Mouse (Mus musculus) C2C12 (cell line): ENCODE measurements around the gene Creld2. TPM values are rescaled to one million over a fixed set of nuclear protein-coding genes. Genes with fewer than 3 reads are reported as not detected.

Source experiments
- H3K27me3 ChIP-seq: one replicate; pipeline ENCODE4 v1.6.1; 2011; ENCODE audit not compliant: control insufficient read depth, insufficient read depth, insufficient read length
- H3K36me3 ChIP-seq: one replicate; pipeline ENCODE4 v1.6.1; 2011; ENCODE audit not compliant: control insufficient read depth, insufficient read depth
- H3K4me3 ChIP-seq: one replicate; pipeline ENCODE4 v1.5.1; 2011; ENCODE audit warnings: mild to moderate bottlenecking, control low read depth; ENCODE audit not compliant: poor library complexity, insufficient read depth, severe bottlenecking
- H3K79me2 ChIP-seq: one replicate; pipeline ENCODE4 v1.6.1; 2011; ENCODE audit not compliant: control insufficient read depth, insufficient read depth
- H3K79me3 ChIP-seq: one replicate; pipeline ENCODE4 v1.6.1; 2011; ENCODE audit warnings: low read depth, control low read depth
- H3ac ChIP-seq: one replicate; pipeline ENCODE3; 2011; ENCODE audit warnings: low read depth; ENCODE audit not compliant: control insufficient read depth, insufficient read length
- CEBPB ChIP-seq: IDR thresholded peaks from one replicate; pipeline ENCODE4 v1.6.1; 2011; ENCODE audit warnings: low read depth, mild to moderate bottlenecking, control low read depth, moderate library complexity
- CTCF ChIP-seq: IDR thresholded peaks from one replicate; pipeline ENCODE4 v1.5.1; 2011; ENCODE audit not compliant: control insufficient read depth, insufficient read depth, insufficient read length
- FOSL1 ChIP-seq: IDR thresholded peaks from one replicate; pipeline ENCODE4 v1.8.0; 2011; ENCODE audit warnings: mild to moderate bottlenecking, low read length; ENCODE audit not compliant: poor library complexity, insufficient read depth, severe bottlenecking
- MAX ChIP-seq: IDR thresholded peaks from one replicate; pipeline ENCODE4 v1.6.1; 2011; ENCODE audit warnings: mild to moderate bottlenecking, control low read depth
- MYOD1 ChIP-seq: IDR thresholded peaks from one replicate; pipeline ENCODE4 v1.6.1; 2011; ENCODE audit warnings: low read depth; ENCODE audit not compliant: control insufficient read depth, insufficient read length
- MYOG ChIP-seq: IDR thresholded peaks from one replicate; pipeline ENCODE4 v1.6.1; 2011; ENCODE audit not compliant: control insufficient read depth, insufficient read length; ENCODE audit errors: extremely low read depth
- USF1 ChIP-seq: IDR thresholded peaks from one replicate; pipeline ENCODE4 v1.6.1; 2011; ENCODE audit warnings: low read depth, mild to moderate bottlenecking, control low read depth, moderate library complexity
- polyA plus RNA-seq: library from polyadenylated mRNA; unstranded; fragments of >200 nt; fragmentation: generic; extraction: Trizol; gene quantifications from one replicate; pipeline ENCODE4 v1.2.1, GENCODE M21; 2012; ENCODE audit warnings: missing spikeins

The Creld2 gene
- polyA plus RNA-seq, 1 experiment, result 107 TPM

DNA sequence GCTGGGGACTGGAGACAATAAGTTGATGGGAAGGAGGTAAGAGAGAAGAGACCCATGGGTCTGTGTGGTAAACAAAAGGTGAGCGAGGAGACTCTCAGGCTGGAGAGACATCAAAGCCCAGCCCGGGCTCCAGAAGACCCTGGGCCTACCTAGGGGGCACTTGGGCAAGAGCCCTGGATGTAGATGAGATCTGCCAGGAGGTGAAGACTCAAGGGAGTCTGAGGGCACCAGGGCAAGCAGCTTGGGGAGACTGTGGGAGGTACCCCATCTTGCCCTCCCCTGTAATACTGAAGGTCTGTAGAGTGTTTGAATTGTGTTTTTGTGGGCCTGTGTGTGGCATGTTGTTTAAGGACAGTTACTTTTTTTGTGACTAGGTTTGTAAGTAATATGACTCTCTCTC, 39.3 kb downstream of the Creld2 start:
- Histone ChIP-seq H3K27me3 (no peaks in the 10 kb centered on the region), H3K79me2 (peaks cover 15% of the 10 kb centered on the region), H3K36me3 (peaks cover 5% of the 10 kb centered on the region), H3K4me3 (no peak overlapping the region), H3ac (no peak overlapping the region), H3K79me3 (peaks cover 9% of the 10 kb centered on the region)
- TF ChIP-seq FOSL1 (no peak), CTCF (no peak), CEBPB (no peak), MYOG (no peak), MYOD1 (no peak), USF1 (no peak), MAX (no peak)

DNA sequence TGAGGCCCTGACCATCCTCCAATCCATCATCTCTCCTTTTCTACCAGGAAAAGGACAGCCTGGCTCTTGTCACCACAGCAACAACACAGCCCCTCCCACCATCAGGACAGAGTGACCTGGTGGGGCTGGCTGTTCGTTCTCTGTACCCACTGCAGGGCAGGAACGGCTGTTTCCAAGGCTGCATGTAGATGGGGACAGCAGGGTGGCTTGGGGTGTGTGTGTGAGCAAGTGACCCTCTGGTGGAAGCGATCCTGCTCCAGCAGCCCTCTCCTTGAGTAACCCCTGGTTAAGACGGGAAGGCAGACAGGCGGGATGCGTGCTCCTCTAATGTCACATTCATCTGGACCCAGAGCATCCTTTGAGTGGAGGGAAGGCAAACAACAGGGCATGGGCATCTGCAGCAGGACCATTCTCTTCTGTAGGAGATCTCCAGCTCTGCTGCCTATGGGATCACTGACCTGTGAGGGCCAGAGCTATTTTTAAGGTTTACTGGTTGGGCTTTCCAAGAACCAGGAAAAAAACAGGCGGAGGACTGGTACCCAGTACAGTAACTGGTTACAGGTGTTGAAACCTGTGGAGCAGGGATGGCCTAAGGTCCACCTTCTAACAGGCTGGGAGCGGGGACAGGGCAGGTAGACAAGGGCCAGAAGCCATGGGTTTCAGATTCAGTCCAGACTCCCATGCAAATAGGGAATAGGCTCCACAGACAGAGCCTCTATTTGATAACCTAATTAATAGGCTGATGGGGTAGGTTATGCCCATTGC, 39.9 kb downstream of the Creld2 start:
- TF ChIP-seq FOSL1 (no peak), USF1 (no peak), CEBPB (no peak), MYOD1 (no peak), MAX (no peak), MYOG (no peak), CTCF (no peak)
- Histone ChIP-seq H3K79me2 (peaks cover 22% of the 10 kb centered on the region), H3K79me3 (peaks cover 16% of the 10 kb centered on the region), H3K36me3 (peaks cover 9% of the 10 kb centered on the region), H3K4me3 (no peak overlapping the region), H3K27me3 (no peaks in the 10 kb centered on the region), H3ac (no peak overlapping the region)

DNA sequence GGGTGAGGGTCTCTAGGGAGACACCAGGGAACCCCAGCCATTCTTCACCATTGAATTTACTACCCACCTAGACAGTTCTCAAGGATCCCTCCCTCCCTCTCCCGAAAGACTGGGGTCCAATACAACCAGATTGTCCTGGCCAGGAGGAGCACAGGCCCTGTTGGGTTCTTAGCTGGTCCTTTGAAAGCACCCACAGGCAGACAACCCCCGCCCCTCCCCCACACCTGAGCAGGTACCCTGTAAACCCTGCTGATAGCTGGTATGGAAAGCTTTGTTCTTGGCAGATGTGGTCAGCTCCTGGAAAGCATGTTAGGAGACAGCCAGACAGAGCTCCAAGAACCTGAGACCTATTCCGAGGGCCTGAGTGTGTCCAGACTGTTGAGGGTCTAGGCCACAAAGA, 41.3 kb downstream of the Creld2 start:
- H3K27me3 ChIP-seq, result no peaks in the 10 kb centered on the region
- peaks cover 23% of the 10 kb centered on the region for H3K36me3 ChIP-seq
- no peak overlapping the region for H3K4me3 ChIP-seq
- H3ac ChIP-seq, result no peak overlapping the region
- peaks cover 36% of the 10 kb centered on the region for H3K79me2 ChIP-seq
- TF ChIP-seq CEBPB (no peak), MAX (no peak)
- H3K79me3 ChIP-seq, result peaks cover 29% of the 10 kb centered on the region

DNA sequence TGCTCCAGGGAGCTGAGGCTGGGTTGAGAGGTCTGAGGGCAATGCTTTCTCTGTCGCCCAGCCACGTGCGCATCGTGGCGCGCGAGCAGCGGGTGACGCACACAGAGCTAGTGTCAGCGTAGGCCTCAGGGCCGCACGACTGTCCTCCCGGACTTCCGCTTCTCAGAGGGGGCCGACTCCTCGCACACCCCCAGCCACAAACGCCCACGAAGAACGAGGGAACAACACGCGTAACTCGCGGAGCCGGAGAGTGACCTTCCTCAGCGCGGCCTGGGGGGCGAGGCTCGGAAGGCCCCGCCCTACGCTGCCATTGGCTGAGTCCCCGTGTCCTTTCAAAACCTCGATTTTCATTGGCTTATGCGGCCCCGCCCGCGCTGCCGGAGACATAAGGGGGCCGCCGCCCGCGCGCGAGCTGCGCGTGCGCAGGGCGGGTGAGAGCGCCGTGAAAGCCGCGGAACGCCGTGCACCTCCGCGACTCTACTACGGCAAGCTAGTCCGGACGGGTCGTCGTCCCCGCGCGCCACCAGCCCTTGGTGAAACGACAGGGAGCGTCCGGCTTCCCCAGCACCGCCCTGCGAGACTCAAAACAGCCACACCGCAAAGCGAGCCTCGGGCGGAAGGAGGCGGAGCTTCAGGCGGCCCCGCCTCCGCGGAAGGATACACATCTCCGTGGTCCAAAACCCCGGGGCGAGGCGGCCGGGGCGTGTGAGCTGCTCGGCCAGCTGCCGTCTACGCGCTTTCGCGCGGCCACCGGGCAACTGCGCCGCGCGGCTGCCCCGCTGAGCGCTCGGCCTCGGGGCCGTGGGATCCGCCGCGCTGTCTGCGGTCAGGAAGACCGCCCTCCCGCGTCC, 42.6 kb downstream of the Creld2 start, which contains the start of gene Pim3:
Pim3 (plus strand) TSS at position 415 of the 851 bp plus-strand sequence.
- Histone ChIP-seq H3K4me3 (peak within 1 kb of the TSS; percentile 95), H3K36me3 (peaks cover 35% of the 10 kb centered on the region), H3ac (peak within 1 kb of the TSS; percentile 98), H3K79me2 (peaks cover 47% of the 10 kb centered on the region), H3K27me3 (no peaks in the 10 kb centered on the region), H3K79me3 (peaks cover 29% of the 10 kb centered on the region)
- TF ChIP-seq CEBPB, result no peak
- TF ChIP-seq CTCF, result no peak
- TF ChIP-seq MYOD1, result peak; percentile 39
- peak; percentile 100 for TF ChIP-seq MAX
- TF ChIP-seq FOSL1, result no peak
- peak; percentile 64 for TF ChIP-seq USF1
- TF ChIP-seq MYOG, result no peak

DNA sequence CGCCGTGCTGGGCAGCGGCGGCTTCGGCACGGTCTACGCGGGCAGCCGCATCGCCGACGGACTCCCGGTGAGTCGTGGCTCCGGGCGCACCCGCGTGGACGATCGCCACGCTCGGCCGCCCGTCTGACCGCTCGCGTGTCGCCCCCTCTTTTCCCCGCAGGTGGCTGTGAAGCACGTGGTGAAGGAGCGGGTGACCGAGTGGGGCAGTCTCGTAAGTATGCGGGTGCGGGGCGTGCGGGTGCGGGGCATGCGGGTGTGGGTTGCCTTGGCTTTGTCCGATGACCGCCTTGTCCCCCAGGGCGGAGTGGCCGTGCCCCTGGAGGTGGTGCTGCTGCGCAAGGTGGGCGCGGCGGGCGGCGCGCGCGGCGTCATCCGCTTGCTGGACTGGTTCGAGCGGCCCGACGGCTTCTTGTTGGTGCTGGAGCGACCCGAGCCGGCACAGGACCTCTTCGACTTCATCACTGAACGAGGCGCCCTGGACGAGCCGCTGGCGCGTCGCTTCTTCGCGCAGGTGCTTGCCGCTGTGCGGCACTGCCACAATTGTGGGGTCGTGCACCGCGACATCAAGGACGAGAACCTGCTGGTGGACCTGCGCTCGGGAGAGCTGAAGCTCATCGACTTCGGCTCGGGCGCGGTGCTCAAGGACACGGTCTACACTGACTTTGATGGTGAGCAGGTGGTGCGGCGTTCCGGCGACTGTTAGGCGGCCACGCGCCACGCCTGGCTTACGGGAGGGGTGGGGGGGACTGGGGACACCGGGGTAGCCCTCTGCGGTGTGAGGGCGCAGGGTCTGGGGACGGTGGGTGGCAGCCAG, 43.6 kb downstream of the Creld2 start:
- TF ChIP-seq MAX (peak; percentile 58), FOSL1 (no peak), MYOD1 (no peak)
- H3K36me3 ChIP-seq, result peaks cover 35% of the 10 kb centered on the region

DNA sequence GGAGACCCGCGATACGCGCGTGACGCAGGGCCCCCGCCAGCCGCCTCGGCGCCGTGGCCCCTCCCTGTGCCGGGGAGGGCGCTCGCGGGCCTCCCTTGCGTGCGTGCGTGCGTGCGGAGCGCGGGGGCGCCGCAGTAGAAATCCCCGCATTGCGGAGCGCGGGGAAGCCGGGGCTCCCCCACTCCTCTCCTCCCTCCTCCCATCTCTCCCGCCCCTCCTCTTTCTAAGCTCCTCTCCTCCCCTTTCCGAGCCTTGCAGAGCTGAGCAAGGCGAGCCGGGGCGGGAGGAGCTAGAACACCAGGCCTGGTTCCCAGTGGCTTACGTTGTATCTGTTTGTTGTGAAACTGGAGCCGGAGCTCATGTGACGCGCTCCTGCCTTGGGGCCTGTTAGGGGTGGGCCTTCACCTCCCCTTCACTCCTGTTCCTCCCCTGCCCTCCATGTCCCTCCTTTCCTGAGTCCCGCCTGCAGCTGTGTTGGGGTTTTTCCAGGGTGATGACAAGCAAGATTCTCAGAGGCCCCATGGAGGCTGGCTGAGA, 44.3 kb downstream of the Creld2 start:
- Histone ChIP-seq H3K4me3 (peak overlapping the region; percentile 95), H3K36me3 (peaks cover 35% of the 10 kb centered on the region), H3ac (peak overlapping the region; percentile 98), H3K79me3 (peaks cover 29% of the 10 kb centered on the region), H3K27me3 (no peaks in the 10 kb centered on the region), H3K79me2 (peaks cover 47% of the 10 kb centered on the region)
- TF ChIP-seq CTCF, result peak; percentile 38
- peak; percentile 91 for TF ChIP-seq USF1
- no peak for TF ChIP-seq MYOG
- peak; percentile 51 for TF ChIP-seq MYOD1
- TF ChIP-seq MAX, result peak; percentile 87
- no peak for TF ChIP-seq FOSL1
- no peak for TF ChIP-seq CEBPB

More for the DNA sequence above, 43.6 kb downstream of the Creld2 start:
- Histone ChIP-seq H3ac (peak overlapping the region; percentile 98), H3K79me2 (peaks cover 47% of the 10 kb centered on the region), H3K79me3 (peaks cover 29% of the 10 kb centered on the region), H3K27me3 (no peaks in the 10 kb centered on the region), H3K4me3 (peak overlapping the region; percentile 95)
